17 mouse cellular contexts compared by ENCODE assay signal in genomic region chr12:109512151-109512907, GRCm38 (mm10). TPM values are rescaled to one million over a fixed set of nuclear protein-coding genes. Genes with fewer than 3 reads are reported as not detected.
DNase-seq lines count a peak whose midpoint lies in the region; ATAC-seq lines count a peak whose summit lies in the region.
"Had no signal": no experiment of that assay in that cellular context is flagged by ENCODE, and none has a peak within 500 bp of the region (broad histone marks: within the 10 kb centered on the region; RNA-seq: fewer than 3 reads in every experiment).

No protein-coding gene starts in this region.

- H3K9me3 ChIP-seq in forebrain, embryonic 10.5 days, result no peaks in the 10 kb centered on the region
- no peaks in the 10 kb centered on the region for H3K9me3 ChIP-seq in forebrain, embryonic 13.5 days (replicated peaks)
- H3K9me3 ChIP-seq in megakaryocyte, embryonic 14.5 days, result no peaks in the 10 kb centered on the region
- no peaks in the 10 kb centered on the region for H3K9me3 ChIP-seq in limb, embryonic 13.5 days
- no peaks in the 10 kb centered on the region for H3K9me3 ChIP-seq in midbrain, embryonic 16.5 days (replicated peaks; ENCODE audit: control insufficient read depth, low read length, poor library complexity, severe bottlenecking)
- H3K9me3 ChIP-seq: heart, embryonic 15.5 days had no signal

- no peaks in the 10 kb centered on the region for H3K36me3 ChIP-seq in forebrain, embryonic 10.5 days (replicated peaks)
- no peaks in the 10 kb centered on the region for H3K36me3 ChIP-seq in forebrain, embryonic 13.5 days (ENCODE audit: poor library complexity, severe bottlenecking)
- H3K36me3 ChIP-seq in megakaryocyte, embryonic 14.5 days (replicated peaks; ENCODE audit: low read length), result no peaks in the 10 kb centered on the region
- no peaks in the 10 kb centered on the region for H3K36me3 ChIP-seq in limb, embryonic 13.5 days
- H3K36me3 ChIP-seq in midbrain, embryonic 16.5 days (ENCODE audit: control insufficient read depth, insufficient read depth, low read length), result no peaks in the 10 kb centered on the region
- H3K36me3 ChIP-seq: heart, embryonic 15.5 days had no signal

- H3K4me2 ChIP-seq in forebrain, embryonic 13.5 days, result no peak overlapping the region
- no peak overlapping the region for H3K4me2 ChIP-seq in limb, embryonic 13.5 days (replicated peaks)
- no peak overlapping the region for H3K4me2 ChIP-seq in midbrain, embryonic 16.5 days (ENCODE audit: low read length)
- H3K4me2 ChIP-seq: heart, embryonic 15.5 days had no signal

- no peak for ATAC-seq in forebrain, embryonic 13.5 days
- no peak for ATAC-seq in megakaryocyte, adult 5-6 weeks (ENCODE audit: poor library complexity, severe bottlenecking)
- ATAC-seq in limb, embryonic 13.5 days (ENCODE audit: low FRiP score, low read depth), result no peak
- no peak for ATAC-seq in midbrain, embryonic 16.5 days
- ATAC-seq: inflammation-experienced regulatory T-cells, adult 6 months; lung, postnatal 0 days had no signal

- no peak overlapping the region for H3K9ac ChIP-seq in forebrain, embryonic 13.5 days
- peak overlapping the region; percentile 43; the same call in 1 of the 2 replicates for H3K9ac ChIP-seq in limb, embryonic 13.5 days
- no peak overlapping the region for H3K9ac ChIP-seq in midbrain, embryonic 16.5 days (ENCODE audit: low read depth, low read length)
- H3K9ac ChIP-seq: heart, embryonic 15.5 days had no signal

- H3K27me3 ChIP-seq in forebrain, embryonic 10.5 days (ENCODE audit: poor library complexity, severe bottlenecking), result peaks cover 88% of the 10 kb centered on the region
- H3K27me3 ChIP-seq in forebrain, embryonic 13.5 days, result peaks cover 16% of the 10 kb centered on the region
- H3K27me3 ChIP-seq in megakaryocyte, embryonic 14.5 days (replicated peaks), result peaks cover 85% of the 10 kb centered on the region
- peaks cover 6% of the 10 kb centered on the region; the same call in 1 of the 2 replicates for H3K27me3 ChIP-seq in limb, embryonic 13.5 days
- peaks cover 3% of the 10 kb centered on the region; the same call in 1 of the 2 replicates for H3K27me3 ChIP-seq in midbrain, embryonic 16.5 days (ENCODE audit: control insufficient read depth, insufficient read depth, low read depth, low read length)

- H3K4me3 ChIP-seq in forebrain, embryonic 10.5 days, result no peak overlapping the region
- H3K4me3 ChIP-seq in forebrain, embryonic 13.5 days, result no peak overlapping the region
- H3K4me3 ChIP-seq in megakaryocyte, embryonic 14.5 days (replicated peaks), result peak overlapping the region; percentile 18
- no peak overlapping the region for H3K4me3 ChIP-seq in limb, embryonic 13.5 days
- no peak overlapping the region for H3K4me3 ChIP-seq in midbrain, embryonic 16.5 days (ENCODE audit: low read depth, low read length)
- H3K4me3 ChIP-seq: heart, embryonic 15.5 days; myocyte had no signal

- no peak for DNase-seq in forebrain, embryonic 10.5 days (ENCODE audit: extremely low spot score, low spot score)
- peak; percentile 50 for DNase-seq in mesoderm, embryonic 11.5 days (ENCODE audit: low read depth, low spot score)
- DNase-seq in ovary, postnatal 10 days (ENCODE audit: low spot score), result no peak
- DNase-seq: B cell, adult 2 months; cerebellum, adult 18-20 months; spleen, adult 18-20 months; thymus, postnatal 25 days had no signal

- peak overlapping the region; percentile 51 for H3K27ac ChIP-seq in forebrain, embryonic 10.5 days
- no peak overlapping the region for H3K27ac ChIP-seq in forebrain, embryonic 13.5 days
- no peak overlapping the region; the same call in 1 of the 2 replicates for H3K27ac ChIP-seq in limb, embryonic 13.5 days
- H3K27ac ChIP-seq in midbrain, embryonic 16.5 days (ENCODE audit: low read length), result no peak overlapping the region
- H3K27ac ChIP-seq: heart, embryonic 15.5 days had no signal

- H3K4me1 ChIP-seq in forebrain, embryonic 10.5 days, result peaks cover 89% of the 10 kb centered on the region
- H3K4me1 ChIP-seq in forebrain, embryonic 13.5 days, result peaks cover 35% of the 10 kb centered on the region
- H3K4me1 ChIP-seq in megakaryocyte, embryonic 14.5 days, result peaks cover 19% of the 10 kb centered on the region
- peaks cover 63% of the 10 kb centered on the region for H3K4me1 ChIP-seq in limb, embryonic 13.5 days
- H3K4me1 ChIP-seq in midbrain, embryonic 16.5 days (ENCODE audit: control insufficient read depth, insufficient read depth, low read length), result peaks cover 8% of the 10 kb centered on the region; the same call in 1 of the 2 replicates

- 40% methylated on average over 13 of the region's 13 CpGs for WGBS in forebrain, embryonic 10.5 days
- WGBS in forebrain, embryonic 13.5 days, result 54% methylated on average over 13 of the region's 13 CpGs
- 24% methylated on average over 13 of the region's 13 CpGs for WGBS in limb, embryonic 13.5 days
- WGBS in midbrain, embryonic 16.5 days, result 47% methylated on average over 13 of the region's 13 CpGs

RNA-seq across cellular contexts. Expression of gene Dlk1, which starts 59.7 kb away (rescaled TPM):
- polyA plus RNA-seq in forebrain, embryonic 10.5 days (2016; fragmentation: Nextera tagmentation; extraction: Ambion mirVana), result 200 and 274 TPM in 2 replicates
- polyA plus RNA-seq in forebrain, embryonic 13.5 days (2015; fragmentation: Nextera tagmentation; extraction: Ambion mirVana), result 69.3 and 118 TPM in 2 replicates
- 67.8 and 96.3 TPM in 2 replicates for polyA plus RNA-seq in megakaryocyte, embryonic 14.5 days (2012; ENCODE audit: insufficient read depth, low replicate concordance)
- total RNA-seq in megakaryocyte, adult 5-6 weeks (2015), result not detected in 2 replicates
- total RNA-seq in megakaryocyte, adult 5-6 weeks (2017), result not detected in 2 replicates
- polyA plus RNA-seq in limb, embryonic 13.5 days (2015; fragmentation: Nextera tagmentation; extraction: Ambion mirVana), result 367 and 395 TPM in 2 replicates
- polyA plus RNA-seq in midbrain, embryonic 16.5 days (2015; fragmentation: Nextera tagmentation; extraction: Ambion mirVana), result 50.4 and 66.0 TPM in 2 replicates
- total RNA-seq: MEL had no signal
- polyA plus RNA-seq: inflammation-experienced regulatory T-cells, adult 6 months; myocyte had no signal
